Mouse (Mus musculus) E14TG2a.4 (cell line): ENCODE data around the gene Cmip.

Source experiments
- CTCF ChIP-seq: conservative IDR thresholded peaks from 2 replicates; pipeline ENCODE4 v1.5.1; 2014; ENCODE audit warnings: low read length
- POU5F1 ChIP-seq: IDR thresholded peaks from 2 replicates; pipeline ENCODE4 v1.6.1; 2014; ENCODE audit warnings: low read length, borderline replicate concordance

GRCm38 (mm10) chr8:117368781-117369180 is 111.9 kb downstream of the Cmip start:
- TF ChIP-seq CTCF, result no peak
- TF ChIP-seq POU5F1, result no peak
